Mouse (Mus musculus) c-Kit-positive CD71-positive TER-119-positive erythroid progenitor cells, embryonic 14.5 days (primary cell): Measurements from ENCODE around the gene Miga2.
A peak's percentile ranks its signal among the peaks of the same experiment; 100 is the strongest.

Experiments used
- DNase-seq: peaks from one replicate; pipeline ENCODE4 v3.0.0-alpha.2; 2013; ENCODE audit warnings: low spot score

The Miga2 gene

DNA sequence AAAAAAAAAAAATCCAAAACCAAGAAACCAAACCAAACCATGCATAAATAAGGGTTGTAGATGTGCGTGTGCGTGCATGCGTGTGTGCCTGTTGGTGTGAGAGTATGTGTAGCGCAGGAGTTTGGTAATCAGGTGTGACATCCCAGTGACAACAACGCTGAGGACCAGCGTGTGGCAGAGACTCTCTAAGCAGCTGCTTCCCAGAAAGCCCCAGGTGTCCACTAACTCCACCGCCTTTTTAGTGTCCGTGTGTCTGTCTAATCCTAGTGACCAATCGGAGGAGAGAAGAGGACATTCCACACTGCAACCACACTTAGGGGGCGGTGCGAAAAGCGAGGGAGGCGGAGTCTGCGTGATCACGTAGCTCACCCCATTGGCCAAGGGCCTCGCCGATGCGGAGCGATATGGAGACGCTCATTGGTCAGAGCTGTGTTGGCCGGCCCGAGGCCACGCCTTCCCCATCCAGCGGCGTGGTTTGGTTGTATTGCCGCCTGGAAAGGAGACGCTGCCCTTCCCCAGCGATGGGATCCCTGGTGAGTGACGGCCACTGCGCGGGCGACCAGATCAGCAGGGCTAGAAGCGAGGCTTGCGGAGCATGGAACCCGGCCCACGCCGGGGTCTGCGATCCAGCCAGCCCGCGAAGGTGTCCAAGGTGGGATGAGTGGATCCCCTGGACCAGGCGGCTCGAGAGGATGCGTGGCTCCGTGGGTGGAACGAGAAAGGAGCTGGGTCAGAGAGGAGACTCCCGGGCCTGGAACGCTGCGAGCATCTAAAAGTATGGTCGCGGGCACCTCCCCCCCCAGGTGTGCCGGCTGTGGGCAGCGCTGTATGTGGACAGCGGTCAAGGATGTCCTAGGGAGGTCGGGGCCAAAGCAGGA lies at the start of gene Miga2:
Gene Miga2, plus strand, starts transcription at position 461 of the 878 bp plus-strand sequence.
- peak; percentile 99 for DNase-seq

DNA sequence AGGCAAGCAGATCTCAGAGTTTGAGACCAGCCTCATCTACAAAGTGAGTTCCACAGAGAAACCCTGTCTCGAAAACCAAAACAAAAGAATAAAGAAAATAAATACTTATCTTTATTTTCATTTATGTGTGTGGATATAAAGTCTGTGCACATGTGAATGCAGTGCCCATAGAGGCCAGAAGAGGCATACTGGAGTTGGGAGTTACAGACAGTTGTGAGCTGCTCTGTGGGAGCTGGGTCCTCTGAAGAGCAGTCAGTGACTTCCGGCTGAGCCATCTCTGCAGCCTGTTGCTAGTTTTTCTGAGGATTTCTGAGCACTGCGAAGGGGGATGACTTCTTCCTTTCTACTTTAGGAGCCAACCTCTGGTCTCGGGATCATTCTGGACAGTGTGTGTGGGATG lies 47.9 kb upstream of the Miga2 start:
- DNase-seq, result no peak

DNA sequence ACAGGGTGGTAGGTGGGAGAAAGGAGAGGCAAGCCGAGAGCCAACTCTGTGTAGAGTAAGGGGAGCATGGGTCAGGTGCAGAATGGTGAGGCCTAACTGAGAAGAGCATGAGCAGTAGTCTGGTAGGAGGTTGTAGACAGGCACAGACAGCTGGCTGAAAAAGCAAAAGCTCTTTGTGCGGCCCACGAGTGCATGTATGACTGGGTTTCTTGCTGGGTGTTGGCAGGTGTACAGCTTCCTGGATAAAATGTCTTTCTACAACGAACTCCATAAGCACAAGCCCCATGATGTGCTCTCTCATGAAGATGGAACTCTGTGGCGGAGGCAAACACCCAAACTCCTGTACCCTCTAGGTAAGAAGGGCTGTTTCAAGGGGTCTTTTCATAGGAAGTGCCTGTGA lies 47.1 kb upstream of the Miga2 start:
- no peak for DNase-seq

DNA sequence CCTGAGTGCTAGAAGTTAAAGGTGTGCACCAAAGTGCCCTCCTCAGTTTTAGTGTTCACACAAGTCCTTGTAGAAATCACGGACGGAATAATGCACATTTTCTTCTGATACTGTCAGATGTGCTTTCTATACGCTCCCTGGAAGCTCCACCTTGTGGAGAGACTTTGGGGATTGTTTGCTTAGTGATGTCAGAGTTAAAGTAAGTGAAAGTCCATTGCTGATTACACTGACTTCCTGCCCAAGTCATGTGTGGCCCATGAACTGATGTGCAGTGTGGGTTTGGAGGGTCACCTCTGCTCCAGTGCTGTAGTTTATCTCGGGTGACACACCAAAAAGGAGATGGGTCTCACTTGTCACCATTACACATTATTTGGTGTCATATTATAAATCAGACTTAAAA lies 44.8 kb upstream of the Miga2 start:
- no peak for DNase-seq

DNA sequence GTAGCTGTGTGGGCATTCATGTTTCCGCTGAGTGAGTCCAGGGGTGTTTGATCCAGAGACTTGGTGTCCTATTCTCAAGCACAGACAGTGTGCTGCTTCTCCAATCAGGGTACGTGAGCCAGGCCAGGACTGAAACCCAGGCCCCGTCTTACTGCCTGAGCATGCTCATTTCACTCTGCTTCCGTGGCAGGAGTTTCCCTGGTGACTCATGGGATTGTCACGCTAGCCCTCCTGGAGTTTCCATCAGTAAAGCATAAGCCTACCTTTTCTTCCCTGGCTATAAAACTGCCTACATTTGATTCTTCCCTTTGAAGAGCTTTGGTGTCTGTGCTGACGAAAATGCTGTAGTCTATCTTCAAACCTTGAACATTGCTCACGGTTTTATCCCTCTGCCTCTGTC lies 40.9 kb upstream of the Miga2 start:
- DNase-seq, result no peak

DNA sequence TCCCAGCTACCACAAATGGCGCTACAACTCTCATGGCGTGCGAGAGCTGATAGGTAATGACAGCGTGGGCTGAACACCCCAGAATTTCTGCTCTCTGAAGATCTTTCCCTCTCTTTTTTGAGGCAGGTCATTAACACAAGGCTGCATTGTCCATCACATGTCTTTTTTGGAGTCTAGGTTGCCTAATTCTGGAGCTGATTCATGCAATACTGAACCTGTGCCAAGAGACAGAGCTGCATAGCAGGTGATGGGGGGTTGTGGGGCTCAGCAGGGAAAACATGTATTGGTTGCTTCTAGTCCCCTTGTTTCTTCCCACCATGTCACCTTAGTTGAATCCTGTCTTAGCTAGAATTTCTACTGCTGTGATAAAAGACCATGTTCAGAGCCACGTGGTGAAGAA lies 38.7 kb upstream of the Miga2 start:
- DNase-seq, result no peak

DNA sequence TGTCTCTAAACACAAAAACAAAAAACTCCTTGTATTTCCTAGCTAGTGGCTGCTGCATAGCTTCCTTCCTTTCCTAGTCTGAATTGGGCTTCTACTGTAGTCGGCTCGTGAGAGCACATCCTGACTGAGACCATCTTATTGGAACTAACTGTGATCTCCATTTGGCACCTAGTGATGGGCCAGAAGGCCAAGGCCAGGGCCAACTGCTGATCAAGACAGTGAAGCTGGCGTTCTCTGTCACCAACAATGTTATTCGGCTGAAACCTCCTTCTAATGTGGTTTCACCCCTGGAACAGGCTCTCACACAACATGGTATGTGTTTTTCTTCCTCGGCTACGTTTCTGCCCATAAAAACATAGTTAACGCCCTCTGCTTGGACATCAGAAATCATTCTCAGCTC lies 36.8 kb upstream of the Miga2 start:
- no peak for DNase-seq

DNA sequence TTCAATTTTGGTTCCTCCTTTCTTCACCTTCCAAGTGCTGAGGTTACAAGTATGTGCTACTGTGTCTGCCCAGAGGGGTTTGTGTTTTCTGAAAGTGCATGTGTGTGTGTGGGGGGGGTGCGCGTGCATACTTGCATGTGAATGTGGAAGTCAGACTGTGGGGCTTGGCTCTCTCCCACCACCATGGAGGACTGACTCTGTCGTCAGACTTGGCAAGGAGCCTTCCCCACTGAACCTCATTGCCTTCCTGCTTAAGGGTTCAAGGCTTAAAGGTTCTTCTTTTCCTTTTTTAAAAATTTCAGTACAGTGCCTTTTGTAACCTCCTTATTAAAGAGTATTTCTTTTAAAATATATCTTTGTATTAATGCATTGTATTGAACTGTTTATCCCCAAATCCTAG lies 35.2 kb upstream of the Miga2 start:
- DNase-seq, result no peak

DNA sequence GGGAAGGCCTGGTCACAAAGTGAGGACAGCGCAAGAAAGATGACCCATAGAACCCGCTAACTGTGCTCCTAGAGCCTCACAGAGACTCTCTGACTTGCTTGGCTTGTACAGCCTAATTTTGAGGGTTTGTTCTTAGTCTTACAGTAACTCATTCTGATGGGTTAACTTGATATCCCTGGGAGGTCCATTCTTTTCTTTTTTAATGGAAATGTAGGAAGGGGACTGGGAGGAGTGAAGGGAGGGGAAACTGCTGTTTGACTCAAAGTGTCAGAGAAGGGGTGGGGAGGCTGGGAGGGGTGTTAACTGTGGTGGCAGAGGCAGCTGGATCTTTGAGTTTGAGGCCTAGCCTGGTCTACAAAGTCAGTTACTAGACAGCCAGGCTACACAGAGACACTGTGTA lies 28.7 kb upstream of the Miga2 start:
- DNase-seq, result no peak

DNA sequence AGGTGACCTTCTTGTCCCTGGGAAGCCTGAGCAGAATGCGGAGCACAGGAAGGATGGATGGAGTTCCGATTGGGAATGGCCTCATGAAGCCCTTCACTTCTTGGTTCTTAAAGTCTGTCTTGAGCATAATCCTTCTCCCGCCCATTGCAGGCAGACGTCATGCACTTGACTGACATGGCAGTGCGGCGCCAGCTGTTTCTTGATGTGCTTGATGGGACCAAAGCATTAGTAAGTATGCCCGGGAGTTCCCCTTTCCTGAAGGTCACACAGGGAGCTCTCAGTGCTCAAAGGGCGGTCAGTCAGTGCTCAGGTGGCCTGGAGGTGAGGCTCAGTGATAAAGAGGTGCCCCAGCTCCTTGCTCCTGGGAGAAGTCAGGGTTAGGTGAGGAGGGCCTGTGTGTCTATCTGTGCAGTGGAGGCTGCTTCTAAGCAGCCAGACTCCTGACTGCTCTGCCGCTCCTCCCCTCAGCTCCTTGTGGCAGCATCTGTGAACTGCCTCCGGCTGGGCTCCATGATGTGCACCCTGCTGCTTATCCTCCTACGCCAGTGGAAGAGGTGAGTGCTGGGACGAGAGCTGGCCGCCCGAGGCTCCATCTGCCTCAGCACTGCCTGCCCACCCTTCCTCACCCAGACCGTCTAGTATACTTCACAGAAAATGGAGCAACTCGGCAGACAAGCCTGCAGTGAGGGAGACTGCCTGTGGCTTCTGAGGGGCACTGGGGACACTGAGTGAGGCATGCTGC lies 27.7 kb upstream of the Miga2 start:
- no peak for DNase-seq

DNA sequence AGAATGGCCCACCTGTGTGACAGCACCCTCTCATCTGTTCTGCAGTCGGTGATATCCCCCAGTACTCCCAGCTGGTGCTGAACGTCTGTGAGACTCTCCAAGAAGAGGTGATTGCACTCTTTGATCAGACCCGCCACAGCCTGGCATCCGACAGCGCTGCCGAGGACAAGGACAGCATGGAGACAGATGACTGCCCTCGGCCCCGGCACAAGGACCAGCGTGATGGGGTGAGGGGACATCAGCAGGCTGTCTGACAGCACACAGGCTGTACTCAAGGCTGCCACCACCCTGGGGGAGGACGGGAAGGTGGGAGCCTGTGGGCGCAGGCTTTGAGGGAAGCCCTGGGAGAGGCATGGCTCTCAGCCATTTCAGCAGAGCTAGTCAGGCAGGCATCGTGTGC lies 26.9 kb upstream of the Miga2 start:
- no peak for DNase-seq

DNA sequence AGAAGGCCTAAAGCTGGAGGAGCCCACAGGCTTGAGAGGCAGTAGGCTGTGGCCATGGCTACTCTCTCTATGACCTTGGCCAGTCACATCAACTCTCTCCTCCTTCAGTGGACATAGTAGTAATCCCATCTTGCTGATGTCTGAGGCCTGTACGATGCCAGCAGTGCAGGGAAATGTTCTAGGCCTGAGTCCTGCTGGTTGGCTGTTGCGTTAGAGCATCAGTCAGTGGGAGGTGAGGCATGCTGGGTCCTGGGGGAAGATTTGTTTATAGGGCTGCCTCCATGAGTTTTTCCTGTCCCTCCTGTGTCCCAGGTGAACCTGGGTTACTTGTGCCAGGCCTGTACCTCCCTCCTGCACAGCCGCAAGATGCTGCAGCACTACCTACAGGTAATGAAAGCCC lies 22.0 kb upstream of the Miga2 start:
- no peak for DNase-seq

DNA sequence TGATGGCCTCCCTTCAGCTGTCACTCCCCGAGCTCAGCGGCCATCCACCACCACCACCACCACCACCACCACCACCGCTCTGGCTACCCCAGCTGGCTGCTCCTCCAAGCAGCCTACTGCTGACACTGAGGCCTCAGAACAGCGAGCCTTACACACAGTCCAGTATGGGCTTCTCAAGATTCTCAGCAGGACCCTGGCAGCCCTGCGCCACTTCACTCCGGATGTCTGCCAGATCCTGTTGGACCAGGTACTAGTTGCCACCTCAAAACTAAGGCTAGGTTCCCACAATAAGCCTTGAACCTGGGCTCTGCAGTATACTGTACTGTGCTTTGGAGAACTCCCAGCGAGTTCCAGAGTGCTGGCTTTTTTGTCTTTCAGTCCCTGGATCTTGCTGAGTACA lies 21.5 kb upstream of the Miga2 start:
- DNase-seq, result no peak

DNA sequence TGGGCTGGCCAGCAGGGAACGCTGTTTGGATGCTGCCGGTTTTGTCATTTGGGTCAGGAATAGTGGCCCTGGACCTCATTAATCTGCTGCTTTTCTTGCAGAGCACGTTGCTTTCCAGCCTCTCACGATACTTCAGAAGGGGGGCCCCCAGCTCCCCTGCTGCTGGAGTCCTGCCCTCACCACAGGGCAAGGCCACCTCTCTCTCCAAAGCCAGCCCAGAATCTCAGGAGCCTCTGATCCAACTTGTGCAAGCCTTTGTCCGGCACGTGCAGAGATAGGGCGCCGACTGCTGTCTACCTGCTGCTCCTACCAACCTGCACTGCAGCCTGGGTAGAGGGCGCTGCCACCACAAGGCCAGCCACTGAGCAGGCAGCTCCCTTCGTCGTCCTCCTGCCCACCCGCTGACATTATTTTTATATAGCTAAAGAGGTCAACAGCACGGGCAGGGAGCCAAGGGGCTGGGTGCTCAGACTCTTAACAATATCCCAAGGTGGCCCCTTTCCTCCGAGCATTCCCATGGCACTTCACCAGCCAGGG lies 20.4 kb upstream of the Miga2 start:
- no peak for DNase-seq

DNA sequence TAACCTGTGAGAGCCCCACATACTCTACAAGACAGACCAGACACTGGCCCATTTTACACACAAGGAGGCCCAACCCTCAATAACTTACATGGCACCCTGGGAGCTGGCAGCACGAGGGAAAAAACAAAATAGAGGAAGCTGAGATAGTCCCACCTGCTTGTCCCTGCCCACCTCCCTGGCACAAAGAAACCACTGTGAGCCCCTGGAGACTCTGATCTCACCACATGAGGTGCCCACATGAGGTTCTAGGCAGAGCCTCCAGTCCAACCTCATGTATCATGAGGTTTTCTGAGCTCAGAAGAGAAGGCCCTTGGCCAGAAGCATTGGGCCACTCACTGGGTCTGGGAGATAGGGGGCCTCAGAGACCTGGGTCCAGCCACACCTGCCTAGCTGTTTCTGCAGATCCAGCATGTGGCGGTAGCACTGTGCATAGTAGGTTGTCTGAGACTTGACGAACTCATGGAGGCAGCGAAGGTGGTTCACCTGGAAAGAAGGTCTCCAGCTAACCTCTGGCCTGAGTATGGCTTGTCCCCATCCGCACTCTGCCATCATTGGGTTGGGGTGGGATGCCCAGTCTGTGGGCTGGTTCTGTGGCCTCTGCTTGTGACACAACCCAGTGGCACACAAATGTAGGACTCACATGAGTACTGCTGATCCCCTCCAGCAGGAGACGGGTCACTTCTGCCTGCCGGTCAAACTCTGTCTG lies 17.9 kb upstream of the Miga2 start:
- no peak for DNase-seq

DNA sequence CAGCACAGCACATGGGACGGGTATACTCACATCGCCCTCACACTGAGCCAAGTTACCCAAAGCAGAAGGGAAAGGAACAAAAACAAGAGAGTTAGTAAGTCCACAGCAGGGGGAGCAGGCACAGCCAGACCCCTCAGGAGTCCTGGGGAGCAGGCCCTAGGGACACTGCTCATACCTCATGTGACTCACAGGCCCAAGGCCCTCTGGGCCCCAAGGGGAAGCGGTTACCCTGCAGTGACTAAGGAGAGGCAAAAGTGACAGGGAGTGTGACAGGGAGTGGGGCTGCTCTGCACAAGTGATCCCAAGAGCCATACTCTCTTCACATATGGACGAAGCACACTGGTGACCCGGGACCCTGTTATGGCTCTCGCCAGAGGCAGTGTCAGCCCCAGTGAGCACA lies 14.8 kb upstream of the Miga2 start:
- no peak for DNase-seq

DNA sequence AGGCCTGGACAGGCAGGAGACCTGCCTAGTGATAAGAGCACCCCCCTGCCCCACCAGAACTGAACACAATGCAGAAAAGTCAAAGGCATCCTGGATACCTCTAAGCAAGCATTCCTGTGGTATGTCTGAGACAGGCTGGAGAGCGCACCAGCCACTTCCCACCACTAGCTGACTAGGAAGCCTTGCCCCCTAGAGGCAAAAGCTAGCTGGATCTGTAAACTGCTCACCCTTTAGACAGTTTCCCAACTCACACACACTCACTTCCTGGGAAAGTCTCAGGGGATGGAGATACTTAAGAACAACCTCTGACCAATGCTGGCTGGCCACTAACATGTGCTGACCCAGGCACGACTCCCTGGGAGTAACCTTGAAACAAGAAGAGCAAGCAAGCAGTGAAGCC lies 12.9 kb upstream of the Miga2 start:
- DNase-seq, result no peak

DNA sequence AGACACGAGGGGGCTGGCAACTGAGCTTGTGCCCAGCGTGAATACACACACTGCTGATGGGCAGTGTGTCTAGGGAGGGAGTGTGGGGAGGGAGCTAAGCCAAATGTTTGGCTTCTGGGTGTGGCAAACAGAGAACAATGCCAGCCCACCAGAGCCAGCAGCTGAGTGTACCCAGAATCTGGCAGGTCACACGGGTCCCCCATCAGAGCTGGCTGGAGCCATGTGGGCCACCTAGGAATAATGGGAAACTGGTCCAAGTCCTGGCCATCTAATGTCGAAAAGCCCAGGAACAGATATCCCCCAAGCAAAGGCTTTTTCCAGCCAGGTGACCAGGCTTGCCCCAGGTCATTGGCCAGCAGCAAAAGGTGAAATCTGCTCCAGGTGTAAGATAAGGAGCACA lies 8.2 kb upstream of the Miga2 start:
- no peak for DNase-seq

DNA sequence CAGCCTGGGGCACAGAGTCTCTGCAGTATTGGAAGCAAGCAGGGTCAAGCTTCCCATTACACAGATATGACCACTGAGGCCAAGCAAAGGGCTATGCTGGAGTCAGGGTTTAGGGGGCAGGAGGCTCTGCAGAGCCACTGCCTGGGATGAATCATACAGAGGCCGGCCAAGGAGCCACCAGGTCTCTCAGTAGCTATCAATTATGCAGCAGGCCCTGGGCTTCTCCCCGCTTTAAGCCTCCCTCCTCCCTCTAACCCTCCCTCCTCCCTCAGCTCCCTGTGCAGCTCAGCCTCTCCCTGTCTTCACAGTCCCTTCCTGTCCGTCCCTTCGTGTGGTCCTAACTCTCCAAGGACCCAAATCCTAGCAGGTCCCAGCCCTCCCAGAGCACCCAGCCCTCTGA lies 7.8 kb upstream of the Miga2 start:
- no peak for DNase-seq

DNA sequence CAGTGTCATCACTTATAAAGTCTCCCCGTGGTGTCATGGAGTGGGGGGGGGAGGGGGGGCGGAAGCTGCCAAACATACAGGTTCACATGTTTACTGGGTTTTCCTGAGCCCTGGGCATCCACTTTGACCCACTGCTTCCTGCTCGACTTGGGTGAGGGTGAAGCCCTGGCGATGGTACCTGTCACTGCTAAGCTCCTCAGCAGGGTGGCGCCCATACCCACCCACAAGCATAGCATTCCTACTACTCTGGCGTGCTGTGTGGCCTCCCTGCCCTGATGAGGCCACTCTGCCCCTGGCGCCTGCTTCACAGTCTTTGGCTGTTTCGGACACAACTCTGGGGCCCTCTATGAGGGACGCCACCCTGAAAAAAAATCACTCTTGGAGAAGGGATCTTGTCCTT lies 7.1 kb upstream of the Miga2 start:
- DNase-seq, result no peak

DNA sequence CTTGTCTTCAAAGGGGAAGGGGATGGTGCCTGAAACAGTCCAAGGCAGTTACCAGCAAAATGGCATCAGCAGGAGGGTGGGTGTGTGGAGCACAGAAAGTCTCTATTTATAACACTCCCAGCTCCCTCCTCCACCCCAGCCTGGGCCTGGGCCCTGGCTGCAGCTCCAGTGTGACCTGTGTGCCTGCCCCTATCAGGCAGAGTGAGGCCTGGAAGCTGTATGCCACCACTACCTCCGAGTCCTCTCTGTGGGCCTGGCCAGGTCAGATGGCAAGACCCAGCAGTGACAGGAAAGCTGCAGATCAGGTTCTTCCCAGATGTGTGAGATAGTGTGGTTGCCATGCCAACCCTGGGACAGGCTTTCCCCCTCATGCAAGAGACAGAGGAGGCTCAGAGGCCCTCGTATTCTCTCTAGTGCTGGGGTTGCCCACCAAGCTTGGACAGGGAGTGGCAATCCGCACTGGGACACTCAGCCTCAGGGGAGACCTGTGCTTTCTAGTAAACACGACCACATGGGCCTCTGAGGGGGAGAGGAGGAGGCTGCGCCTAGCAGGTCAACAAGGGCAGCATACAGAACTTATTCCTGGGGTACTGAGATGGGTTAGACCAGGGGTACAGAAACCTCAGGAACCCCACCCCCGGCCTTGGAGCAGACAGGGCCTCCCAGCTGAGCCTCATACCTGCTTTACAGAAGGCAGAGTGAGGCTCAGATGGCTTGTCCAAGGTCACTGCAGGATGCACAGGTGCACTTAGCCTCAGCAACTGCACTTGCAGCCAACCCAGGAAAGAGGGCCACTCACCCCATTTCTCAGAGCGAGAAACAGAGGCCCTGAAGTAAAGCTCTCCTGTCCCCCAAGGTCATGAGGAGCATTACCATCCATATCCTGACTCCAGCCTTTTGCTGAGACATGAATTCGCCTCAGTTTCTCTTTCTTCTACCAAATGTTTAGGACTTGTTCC lies 6.2 kb upstream of the Miga2 start:
- DNase-seq, result no peak
